ENCODE assay signal across 8 mouse cellular contexts in the genomic region with DNA sequence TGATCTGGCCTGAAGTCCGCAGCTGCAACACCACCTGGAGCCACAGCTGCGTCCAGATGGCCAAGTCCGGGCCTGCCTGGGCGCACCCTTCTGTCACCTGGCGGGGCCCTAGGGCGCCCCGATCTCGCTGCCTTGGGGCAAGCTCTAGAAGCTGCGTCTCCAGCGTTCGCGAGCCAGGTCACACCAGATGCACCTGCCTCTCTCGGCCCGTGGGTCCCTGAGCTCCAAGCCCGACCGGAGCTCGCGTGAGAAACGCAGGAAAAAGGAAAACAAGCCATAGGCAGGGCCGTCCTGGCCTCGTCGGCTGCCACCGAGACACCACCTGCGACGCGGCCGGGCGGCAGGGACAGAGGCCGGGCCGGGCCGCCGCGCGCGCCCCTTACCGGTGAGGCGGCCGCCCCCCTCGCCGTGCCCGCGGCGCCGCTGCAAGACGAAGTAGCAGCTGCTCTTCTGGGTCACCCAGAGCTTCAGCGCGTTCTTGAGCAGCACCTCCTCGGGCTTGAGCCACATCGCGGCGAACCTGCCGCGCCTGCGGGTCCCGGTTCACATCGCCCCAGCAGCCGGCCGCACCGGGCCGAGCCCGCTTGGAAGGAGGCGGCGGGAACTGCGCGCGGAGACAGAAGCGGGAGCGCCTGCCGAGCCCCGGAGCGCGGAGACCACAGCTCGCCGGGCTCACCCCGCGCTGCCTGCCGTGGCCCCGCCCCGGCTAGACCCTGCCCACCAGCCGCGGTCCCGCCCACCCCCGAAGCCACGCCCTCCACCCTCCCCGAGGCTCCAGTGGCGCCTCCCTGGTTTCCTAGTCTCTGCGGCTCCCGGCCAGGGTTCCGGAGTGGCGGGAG. TPM values are rescaled to one million over a fixed set of nuclear protein-coding genes. Genes with fewer than 3 reads are reported as not detected.
DNase-seq lines count a peak whose midpoint lies in the region; ATAC-seq lines count a peak whose summit lies in the region.

A gene (minus strand): TSS at position 699 of the 839 bp plus-strand sequence.

- ATAC-seq in hindbrain, embryonic 14.5 days (ENCODE audit: low FRiP score), result peak; percentile 95

- H3K27ac ChIP-seq in hindbrain, embryonic 14.5 days, result peak within 1 kb of the TSS; percentile 80

- peaks cover 18% of the 10 kb centered on the region for H3K4me1 ChIP-seq in hindbrain, embryonic 14.5 days (replicated peaks; ENCODE audit: control insufficient read depth, insufficient read depth, low read length)

- DNase-seq in ZHBTc4 (ENCODE audit: low read depth, low spot score), result peak; percentile 94
- DNase-seq in cerebellum, postnatal 36 days, result peak; percentile 81 to 90
- peak; percentile 76 to 81 for DNase-seq in frontal cortex, postnatal 36 days (ENCODE audit: low spot score in 2 of 2)
- DNase-seq in hindbrain, embryonic 14.5 days (ENCODE audit: low spot score), result peak; percentile 83
- DNase-seq in layer of hippocampus, postnatal 36 days, result peak; percentile 80 to 81
- peak; percentile 92 to 95 for DNase-seq in lung, postnatal 4 days
- DNase-seq in retina, postnatal 7 days (ENCODE audit: low read depth, low spot score), result peak; percentile 73
- DNase-seq in urinary bladder, adult 18-20 months (ENCODE audit: low spot score in 2 of 2), result peak; percentile 81 to 89

- under 1% methylated on average over 84 of the region's 90 CpGs for WGBS in hindbrain, embryonic 14.5 days

- peak within 1 kb of the TSS; percentile 81 for H3K9ac ChIP-seq in hindbrain, embryonic 14.5 days

- H3K9me3 ChIP-seq in hindbrain, embryonic 14.5 days (ENCODE audit: control insufficient read depth, low read length), result no peaks in the 10 kb centered on the region

- H3K27me3 ChIP-seq in hindbrain, embryonic 14.5 days (ENCODE audit: control insufficient read depth, insufficient read depth, low read length), result no peaks in the 10 kb centered on the region

- H3K4me3 ChIP-seq in hindbrain, embryonic 14.5 days (replicated peaks; ENCODE audit: low read length), result peak within 1 kb of the TSS; percentile 81

- H3K4me2 ChIP-seq in hindbrain, embryonic 14.5 days (replicated peaks), result peak within 1 kb of the TSS; percentile 98

- no peaks in the 10 kb centered on the region for H3K36me3 ChIP-seq in hindbrain, embryonic 14.5 days (replicated peaks; ENCODE audit: control insufficient read depth, insufficient read depth)

RNA-seq across cellular contexts. Expression of the gene that starts here (rescaled TPM):
- polyA plus RNA-seq in hindbrain, embryonic 14.5 days (2014; fragmentation: Nextera tagmentation; extraction: Ambion mirVana), result 10.0 and 11.6 TPM in 2 replicates
- 10 to 100 TPM; 10.9 to 12.7 TPM for total RNA-seq in layer of hippocampus, postnatal 36 days (2021)

Comparison
In these comparisons a context has a peak if more than half of its experiments do, and no peak if none do; other contexts are left out.
1. Peak in every context shown above with its lines: DNase-seq, ATAC-seq, H3K4me3 ChIP-seq and H3K27ac ChIP-seq.